Mouse (Mus musculus): Measurements from ENCODE around the gene Tnpo1.

The Tnpo1 gene

DNA sequence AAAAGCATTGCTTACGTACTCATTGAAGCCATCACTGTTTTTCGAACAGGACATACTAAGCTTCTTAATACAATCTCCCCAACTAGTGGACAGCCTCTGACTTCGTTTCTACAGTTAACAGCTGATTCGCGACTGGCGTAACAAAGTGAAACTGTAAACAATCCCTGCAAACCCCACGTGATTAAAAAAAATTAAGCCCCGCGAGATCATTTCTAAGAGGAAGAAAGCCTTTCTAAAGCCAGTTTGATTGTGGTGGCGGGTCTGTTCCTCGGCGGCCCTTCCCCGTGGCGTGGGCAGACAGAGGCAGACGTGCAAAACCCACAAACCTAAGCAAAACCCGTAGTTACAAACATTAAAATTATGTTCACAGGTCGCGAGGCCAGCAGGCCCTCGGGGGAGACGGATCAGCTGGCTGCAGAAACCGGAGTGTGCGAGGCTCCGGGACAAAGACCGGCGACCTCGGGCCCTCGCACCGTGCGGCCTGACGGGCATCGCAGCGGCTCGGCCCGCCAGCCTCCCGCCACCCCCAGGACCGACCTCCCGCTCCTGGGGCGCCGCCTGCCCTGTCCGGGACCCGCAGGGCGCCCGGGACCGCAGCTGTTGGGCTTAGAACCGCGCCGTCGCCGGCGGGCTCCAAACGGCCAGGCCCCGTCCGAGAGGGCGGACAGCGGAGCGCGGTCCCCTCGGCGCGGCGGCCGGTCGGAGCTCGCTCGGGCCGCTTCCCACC, 535 bp downstream of the Tnpo1 start:
- peak; percentile 36 to 61 for DNase-seq (ENCODE audit: low spot score in 2 of 2)

- no peak for DNase-seq (ENCODE audit: low spot score in 2 of 2)
Measured at GRCm38 (mm10) chr13:98924897-98925485, 1.2 kb downstream of the Tnpo1 start.

GRCm38 (mm10) chr13:98922806-98923205, 3.4 kb downstream of the Tnpo1 start:
- DNase-seq (ENCODE audit: low spot score in 2 of 2): no peak

DNA sequence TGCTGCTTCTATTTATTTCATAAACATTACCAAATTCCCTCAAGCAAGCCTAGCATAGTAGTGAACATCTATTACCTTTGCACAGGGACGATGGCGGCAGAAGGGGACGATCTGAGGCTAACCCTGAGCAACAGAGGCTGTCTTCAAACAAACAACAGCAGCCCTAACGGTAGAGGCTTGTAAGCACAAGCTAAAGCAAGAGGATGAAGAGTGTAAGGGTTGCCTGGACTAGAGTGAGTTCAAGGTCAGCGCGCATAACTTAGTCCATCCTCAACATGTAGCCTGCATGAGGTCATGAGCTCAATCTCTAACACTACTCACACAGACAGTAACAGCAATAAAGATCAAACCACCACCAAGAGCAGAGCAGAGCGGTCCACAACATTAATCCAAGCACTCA, 4.9 kb downstream of the Tnpo1 start:
- no peak for DNase-seq (ENCODE audit: low spot score in 2 of 2)

DNA sequence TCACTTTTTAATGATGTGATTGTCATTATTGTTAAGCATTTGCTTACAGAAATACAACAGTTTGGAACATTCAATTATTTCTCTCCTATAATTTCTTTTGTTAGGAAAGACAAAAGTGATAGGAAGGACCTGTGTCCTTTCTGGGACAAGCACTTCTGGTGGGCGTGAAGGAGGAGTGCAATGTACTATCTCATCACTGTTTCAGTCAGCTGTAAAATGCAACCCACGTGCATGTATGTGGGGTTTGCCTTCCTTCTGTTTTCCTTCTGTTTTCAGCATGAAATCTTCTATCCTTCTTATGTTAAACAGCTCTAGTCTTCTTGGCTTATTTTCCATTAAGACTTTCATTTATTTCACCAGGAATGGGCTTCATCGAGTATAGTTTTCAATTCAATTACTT, 5.9 kb downstream of the Tnpo1 start:
- DNase-seq (ENCODE audit: low spot score in 2 of 2): no peak

DNA sequence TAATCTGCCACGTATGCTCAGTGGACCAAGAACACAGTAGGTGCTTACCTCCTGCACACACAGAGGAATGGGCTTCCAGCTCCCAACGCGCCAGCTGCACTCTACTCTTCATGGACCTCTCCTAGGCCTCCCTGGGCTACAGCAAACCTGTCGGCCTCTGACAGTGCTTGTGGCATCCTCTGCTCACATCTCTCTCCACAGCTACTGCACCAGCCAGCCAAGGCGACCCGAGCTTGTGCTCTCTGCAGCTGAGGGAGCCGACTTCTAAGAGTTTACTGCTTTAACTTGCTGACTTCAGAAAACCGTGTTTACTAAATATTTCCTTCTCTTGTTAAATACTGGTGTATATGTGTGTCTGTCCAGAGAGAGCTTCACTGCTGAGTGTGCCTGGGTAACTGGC, 6.5 kb downstream of the Tnpo1 start:
- no peak for DNase-seq (ENCODE audit: low spot score in 2 of 2)

GRCm38 (mm10) chr13:98917851-98918250, 8.3 kb downstream of the Tnpo1 start:
- DNase-seq (ENCODE audit: low spot score in 2 of 2): no peak

GRCm38 (mm10) chr13:98915591-98915990, 10.6 kb downstream of the Tnpo1 start:
- DNase-seq (ENCODE audit: low spot score in 2 of 2): no peak

DNA sequence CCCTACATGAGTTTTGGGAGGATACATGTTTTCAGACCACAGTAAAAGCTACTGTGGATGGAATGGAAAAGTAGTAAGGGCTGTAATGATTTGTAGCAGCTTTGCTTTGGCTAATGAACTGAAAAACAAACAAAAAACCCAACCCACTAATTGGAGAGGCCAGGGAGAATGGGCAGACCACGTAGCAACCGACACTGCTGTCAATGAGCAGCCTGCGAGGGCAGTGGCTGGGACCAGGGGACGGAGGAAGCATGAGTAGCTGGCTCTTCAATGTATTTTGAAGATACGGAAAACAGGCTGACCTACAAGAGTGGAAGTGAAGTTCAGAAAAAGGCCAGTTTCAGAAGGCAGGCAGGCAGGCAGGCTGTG, 11.4 kb downstream of the Tnpo1 start:
- DNase-seq (ENCODE audit: low spot score in 2 of 2): no peak

- no peak for DNase-seq (ENCODE audit: low spot score in 2 of 2)
Measured at GRCm38 (mm10) chr13:98914010-98914843, 12.0 kb downstream of the Tnpo1 start.

- no peak for DNase-seq (ENCODE audit: low spot score in 2 of 2)
Measured at GRCm38 (mm10) chr13:98913196-98913595, 13.0 kb downstream of the Tnpo1 start.

GRCm38 (mm10) chr13:98912602-98913001, 13.6 kb downstream of the Tnpo1 start:
- no peak for DNase-seq (ENCODE audit: low spot score in 2 of 2)

DNA sequence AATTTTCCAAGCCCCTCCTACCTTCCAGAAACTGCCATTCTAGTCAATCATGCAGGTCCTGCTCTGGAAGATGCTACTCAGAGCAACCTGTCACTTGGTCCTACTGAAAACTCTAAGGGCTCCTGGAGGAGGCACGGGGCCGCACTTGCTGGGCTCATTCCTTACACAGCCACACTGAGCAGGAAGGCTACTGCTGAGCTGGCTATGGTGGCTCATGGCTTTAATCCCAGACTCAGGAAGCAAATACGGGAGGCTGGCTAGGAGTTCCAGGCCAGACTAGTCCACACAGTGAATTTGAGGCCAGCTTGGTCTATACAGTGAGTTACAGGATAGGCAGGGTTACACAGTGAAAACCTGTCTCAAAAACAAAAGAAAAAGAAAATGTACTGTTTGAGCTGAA, 15.4 kb downstream of the Tnpo1 start:
- no peak for DNase-seq (ENCODE audit: low spot score in 2 of 2)

DNA sequence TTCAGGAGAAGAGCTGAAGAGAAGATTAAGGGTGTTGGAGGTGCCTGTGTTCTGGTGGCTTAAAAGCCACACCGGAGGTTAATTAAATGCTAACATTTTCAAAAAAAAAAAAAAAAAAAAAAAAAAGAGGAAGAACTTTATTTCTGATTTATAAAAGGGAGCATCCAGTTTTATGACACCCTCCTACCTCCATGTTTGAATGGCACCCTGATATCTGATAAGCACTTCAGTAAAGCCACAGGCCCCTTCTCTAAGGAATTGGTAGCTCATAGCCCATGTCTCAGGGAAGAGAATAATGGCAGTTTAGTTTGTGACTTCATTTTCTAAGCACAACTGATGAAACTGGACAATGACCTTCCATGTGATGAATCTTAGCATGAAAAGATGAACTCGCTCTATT, 21.6 kb downstream of the Tnpo1 start:
- DNase-seq (ENCODE audit: low spot score in 2 of 2): no peak

DNA sequence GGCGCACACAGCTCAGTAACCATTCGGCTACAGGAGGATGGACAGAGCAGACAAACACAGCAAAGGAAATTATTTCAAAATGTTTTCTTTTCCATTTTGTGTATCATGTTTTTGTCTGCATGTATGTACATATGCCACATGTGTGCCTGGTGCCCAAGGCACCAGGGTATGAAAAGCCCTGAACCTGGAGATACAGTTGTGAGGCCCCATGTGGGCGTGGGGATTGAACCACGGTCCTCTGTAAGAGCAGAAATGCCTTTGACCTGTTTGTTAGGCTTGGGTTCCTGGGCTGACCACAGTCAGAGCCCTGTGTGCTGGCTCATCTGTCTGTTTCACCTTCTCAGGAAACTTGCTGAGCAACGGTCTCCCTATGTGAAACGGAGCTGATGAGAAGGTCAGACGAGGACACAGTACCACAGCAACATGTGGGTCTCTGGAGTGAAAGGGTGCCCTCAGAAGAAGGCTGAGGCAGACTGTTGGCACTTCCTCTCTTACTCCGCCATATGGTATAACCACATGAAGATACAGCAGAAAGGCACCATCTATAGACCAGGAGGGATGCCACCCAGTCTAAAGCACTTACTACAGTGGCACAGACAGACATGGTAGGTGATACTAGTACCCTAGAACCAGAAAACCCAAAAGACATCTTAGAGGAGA, 23.7 kb downstream of the Tnpo1 start:
- DNase-seq (ENCODE audit: low spot score in 2 of 2): no peak

DNA sequence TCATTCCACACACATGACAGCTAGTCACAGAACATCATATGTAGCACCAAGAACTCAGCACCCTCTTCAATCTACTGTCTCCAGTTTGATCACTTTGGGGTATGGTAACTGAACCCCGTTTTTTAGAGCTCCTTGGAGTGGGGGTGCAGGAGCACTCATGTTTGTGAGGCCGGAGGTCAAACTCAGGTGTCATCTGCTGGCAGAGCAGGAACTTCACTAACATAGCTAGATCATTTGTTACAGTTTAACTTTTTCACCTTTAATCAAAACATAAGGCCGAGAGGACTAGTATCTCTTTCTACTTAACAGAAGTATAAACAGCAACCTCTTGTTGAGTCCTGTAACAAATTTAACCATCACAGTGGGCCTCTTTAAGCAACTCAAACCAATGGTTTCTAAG, 26.6 kb downstream of the Tnpo1 start:
- no peak for DNase-seq (ENCODE audit: low spot score in 2 of 2)

GRCm38 (mm10) chr13:98897577-98897976, 28.6 kb downstream of the Tnpo1 start:
- no peak for DNase-seq (ENCODE audit: low spot score in 2 of 2)

DNA sequence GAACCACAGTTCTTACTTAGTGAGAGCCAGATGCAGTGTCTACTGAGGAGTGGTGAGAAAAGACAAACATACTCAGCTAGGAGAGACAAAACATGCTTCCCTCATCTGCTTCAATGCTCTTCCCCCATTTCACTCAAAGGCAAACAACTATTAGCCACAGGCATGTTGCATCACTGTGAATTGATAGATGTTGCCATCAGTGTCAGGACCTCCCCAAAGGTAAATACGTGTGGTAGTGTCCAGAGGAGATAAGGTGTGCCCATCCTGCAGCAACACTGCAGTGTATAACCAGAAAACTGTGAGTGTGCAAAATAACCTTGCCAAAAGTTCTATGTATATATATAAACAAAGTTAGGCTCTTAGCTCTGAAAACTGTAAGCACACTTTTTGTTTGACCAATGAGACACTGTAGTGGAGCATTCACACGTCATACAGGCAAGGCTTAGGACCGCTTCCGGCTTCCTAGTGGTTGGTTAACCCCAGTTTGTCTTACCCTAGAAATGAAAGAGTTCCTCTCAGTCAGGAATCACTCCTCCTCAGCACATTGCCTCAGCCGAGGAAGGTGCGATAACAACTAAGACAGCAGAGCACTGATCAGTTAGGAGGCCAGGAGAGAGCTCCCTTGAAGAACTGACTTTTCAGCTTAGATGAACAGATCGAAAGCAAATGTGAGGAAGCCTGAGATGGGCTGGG, 29.6 kb downstream of the Tnpo1 start:
- no peak for DNase-seq (ENCODE audit: low spot score in 2 of 2)

DNA sequence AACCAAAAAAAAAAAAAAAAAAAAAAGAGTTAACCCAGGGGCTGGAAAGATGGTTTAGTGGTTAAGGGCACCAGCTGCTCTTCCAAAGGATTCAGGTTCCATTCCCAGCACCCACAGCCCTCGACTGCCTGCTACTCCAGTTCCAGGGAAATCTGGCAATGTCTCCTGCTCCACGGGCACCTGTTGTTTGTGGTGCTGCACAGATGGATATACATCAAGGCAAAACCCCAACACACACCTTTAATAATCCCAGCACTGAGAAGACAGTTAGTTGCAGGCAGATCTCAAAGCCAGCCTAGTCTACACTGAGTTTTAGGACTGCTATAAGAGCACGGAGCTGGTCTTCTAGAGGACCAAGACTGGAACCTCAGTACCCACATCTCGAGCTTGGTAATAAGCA, 30.2 kb downstream of the Tnpo1 start:
- DNase-seq (ENCODE audit: low spot score in 2 of 2): no peak

- DNase-seq (ENCODE audit: low spot score in 2 of 2): no peak
Measured at GRCm38 (mm10) chr13:98894900-98895299, 31.3 kb downstream of the Tnpo1 start.

- DNase-seq (ENCODE audit: low spot score in 2 of 2): no peak
Measured at GRCm38 (mm10) chr13:98891443-98891842, 34.7 kb downstream of the Tnpo1 start.

DNA sequence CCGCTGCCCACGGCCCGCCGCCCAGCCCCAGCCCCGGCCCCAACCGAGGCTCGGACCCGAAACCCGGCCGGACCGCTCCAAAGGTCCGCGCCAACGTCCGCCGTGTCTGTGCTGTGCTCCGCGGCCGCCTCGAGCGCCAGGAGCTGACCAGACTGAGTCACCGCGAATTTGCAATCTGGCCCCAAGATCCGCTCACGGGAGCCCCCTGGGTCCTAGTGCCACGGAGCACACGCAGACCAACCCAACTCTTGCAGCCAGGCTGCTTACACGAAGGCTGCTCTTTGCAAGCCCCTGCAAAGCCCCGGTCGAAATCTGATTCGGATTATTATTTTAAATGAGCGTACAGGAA, 35.3 kb downstream of the Tnpo1 start:
- DNase-seq (ENCODE audit: low spot score in 2 of 2): peak; percentile 74 to 84
